Mouse (Mus musculus) brain, embryonic 14.5 days (tissue): Measurements from ENCODE around the gene Treml1.

Source experiments
- CTCF ChIP-seq: fragments of 200-500 bp; IDR thresholded peaks from 2 replicates; pipeline ENCODE4 v1.5.1; 2012; ENCODE audit warnings: inconsistent platforms, mild to moderate bottlenecking, moderate library complexity, borderline replicate concordance; ENCODE audit not compliant: insufficient read depth, insufficient read length; ENCODE audit errors: extremely low read depth
- POLR2A ChIP-seq: fragments of 200-500 bp; IDR thresholded peaks from 2 replicates; pipeline ENCODE4 v1.6.1; 2012; ENCODE audit warnings: mild to moderate bottlenecking, inconsistent platforms, borderline replicate concordance; ENCODE audit not compliant: poor library complexity, insufficient read depth, insufficient read length, severe bottlenecking; ENCODE audit errors: extremely low read depth

GRCm38 (mm10) chr17:48325638-48326037 is 34.1 kb upstream of the Treml1 start:
- TF ChIP-seq CTCF = no peak
- TF ChIP-seq POLR2A = no peak
